Mouse (Mus musculus): ENCODE results near the gene Cadm1. TPM values are rescaled to one million over a fixed set of nuclear protein-coding genes. Genes with fewer than 3 reads are reported as not detected.

Gene Cadm1
- total RNA-seq, 2 experiments from 2014 or later: 217 to 243 TPM

DNA sequence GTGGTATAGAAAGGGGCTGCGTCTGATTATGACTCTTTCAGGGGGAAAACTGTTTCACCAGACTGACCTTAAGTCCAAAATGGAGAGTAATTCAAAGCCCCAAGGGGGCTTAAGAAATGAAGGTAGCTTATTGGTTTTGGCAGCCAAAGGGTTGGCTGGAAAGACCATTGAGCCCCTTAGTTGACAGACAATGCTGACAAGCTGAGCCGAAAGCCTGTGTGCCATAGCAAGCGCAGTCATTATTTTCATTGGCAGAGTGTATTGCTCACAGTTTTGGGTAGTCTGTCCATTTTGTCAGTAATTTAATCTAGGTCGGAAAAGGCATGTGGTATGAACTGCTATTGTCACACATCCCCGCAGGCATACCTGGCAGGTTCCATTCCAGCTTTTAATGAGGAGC, 56.2 kb downstream of the Cadm1 start:
- intact Hi-C loops (cut with DNase I): no loop called here
- DNase-seq (ENCODE audit: extremely low spot score in 1 of 2, low spot score in 2 of 2): no peak

DNA sequence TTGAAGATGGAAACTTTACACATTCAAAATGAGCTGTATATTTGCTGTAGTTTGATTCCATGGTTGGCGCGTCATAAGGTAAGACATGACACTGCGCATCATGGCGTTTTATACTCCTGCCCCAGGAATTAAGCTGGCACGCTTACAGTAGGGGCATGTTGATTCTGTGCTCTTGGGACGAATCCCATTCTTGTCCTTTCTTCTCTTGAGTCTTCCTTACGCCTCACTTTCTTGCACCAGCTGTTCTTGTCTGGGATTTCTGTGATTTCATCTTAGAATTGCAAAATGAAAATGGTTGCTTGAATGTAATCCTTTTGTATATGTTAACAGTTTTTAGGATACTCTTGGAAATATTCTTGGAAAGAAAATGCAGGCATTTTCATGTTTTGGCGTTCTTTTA, 56.9 kb downstream of the Cadm1 start:
- intact Hi-C loops (cut with DNase I): no loop called here
- DNase-seq (ENCODE audit: extremely low spot score in 1 of 2, low spot score in 2 of 2): no peak

DNA sequence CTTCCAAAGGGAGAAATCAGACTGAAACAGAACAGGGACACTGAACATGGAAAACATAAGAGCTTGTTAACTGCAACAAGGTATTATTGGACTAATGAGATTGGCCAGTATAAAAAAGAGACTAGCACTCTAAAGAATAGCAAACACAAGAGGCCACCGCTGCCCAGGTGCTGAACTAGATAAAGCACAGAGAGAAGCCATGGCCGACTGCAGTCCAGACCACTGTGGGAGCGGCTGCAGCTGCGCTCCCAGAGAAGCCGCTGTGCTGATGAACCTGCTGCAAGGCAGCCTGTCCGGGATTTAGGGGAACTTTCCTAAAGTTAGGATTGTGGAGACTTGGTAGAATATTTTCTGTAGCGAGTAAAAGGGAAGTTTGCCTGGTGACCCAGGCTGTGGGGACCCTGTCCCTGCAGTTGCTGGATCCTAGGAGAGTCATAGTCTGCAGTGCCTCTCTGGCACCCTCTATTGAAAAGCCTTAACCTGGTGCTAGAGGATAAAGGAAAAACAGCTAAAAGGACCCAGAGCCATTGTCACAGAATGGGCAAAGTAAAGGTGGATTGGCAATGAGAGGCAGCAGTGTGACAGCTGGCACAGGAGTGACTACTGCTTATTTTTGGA, 57.7 kb downstream of the Cadm1 start:
- DNase-seq (ENCODE audit: extremely low spot score in 1 of 2, low spot score in 2 of 2): peak; percentile 24 to 42
- intact Hi-C loops (cut with DNase I): no loop called here

DNA sequence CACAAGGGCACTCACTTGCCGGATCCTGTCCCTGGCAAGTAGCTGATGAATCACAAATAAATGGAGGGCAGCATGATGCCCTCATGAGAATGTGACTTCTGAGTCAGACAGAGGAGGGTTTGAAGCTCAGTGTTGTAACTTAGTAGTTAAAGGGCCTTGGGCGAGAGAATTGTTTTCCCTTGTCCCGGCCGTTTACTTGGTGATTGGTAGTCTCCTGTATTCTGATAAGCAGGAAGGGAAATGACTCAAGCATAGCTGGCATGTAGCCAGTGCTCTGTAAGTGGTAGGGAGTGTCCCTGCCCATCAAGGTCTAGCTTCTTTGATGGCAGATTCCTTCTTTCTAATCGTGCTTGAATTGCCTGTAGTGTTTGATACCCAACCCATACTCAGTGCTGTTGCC, 59.9 kb downstream of the Cadm1 start:
- DNase-seq (ENCODE audit: extremely low spot score in 1 of 2, low spot score in 2 of 2): peak in 1 of 2 experiments; percentile 45
- intact Hi-C loops (cut with DNase I): no loop called here

DNA sequence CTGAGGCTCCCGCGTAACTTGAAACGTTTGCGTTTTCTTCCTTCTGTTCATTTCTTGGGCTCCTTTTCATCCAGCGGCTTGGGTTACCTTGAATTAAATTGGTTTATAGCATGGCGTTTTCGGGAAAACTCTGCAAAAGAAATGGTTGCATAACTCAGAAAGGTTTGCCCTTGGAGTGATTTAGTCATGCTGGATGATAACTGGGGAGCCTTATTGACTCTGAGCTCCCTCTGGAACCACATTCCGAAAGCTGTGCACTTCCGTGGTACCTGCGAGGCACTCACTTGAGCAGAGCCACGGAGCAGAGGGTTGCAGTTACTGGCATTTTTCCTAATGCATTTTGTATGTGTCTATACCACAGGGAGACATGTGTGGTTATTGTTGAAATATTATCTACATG, 71.6 kb downstream of the Cadm1 start:
- intact Hi-C loops (cut with DNase I): no loop called here
- no peak for DNase-seq (ENCODE audit: extremely low spot score in 1 of 2, low spot score in 2 of 2)

DNA sequence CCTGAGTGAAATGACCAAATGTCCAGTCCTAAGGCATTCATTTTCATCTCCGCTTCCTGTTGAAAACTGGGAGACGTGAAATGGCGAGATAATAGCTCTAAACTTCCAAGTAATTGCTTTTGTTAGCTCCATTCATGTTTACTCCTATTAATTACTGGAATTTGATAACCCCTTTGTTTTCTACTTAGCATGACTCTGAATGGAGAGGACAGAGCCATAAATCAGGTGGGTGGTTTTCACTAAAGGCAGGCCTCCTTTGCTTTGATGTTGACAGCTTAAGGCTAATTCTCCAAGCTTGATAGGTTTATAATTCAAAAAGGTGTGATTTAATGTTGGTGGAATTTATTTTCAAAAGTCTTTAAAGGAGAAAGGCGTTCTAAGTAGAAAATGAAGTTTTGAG, 74.0 kb downstream of the Cadm1 start:
- no peak for DNase-seq (ENCODE audit: extremely low spot score in 1 of 2, low spot score in 2 of 2)
- intact Hi-C loops (cut with DNase I): no loop called here

DNA sequence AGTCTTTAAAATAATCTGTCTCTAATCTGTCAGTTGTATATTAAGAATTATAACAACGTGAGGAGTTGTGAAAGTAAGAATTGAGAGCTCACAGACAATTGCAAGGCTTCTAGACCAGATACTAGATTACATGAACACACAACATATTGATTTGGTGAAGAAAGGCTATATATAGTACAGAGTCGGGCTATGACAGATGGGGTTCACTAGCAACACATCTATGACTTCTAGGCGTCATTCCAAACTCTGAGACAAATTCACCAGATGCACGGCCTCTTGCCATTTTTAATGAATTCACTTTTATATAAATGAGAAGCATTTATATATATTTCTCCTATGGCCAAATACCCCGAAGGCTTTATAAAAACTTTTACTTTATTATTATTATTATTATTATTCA, 75.7 kb downstream of the Cadm1 start:
- intact Hi-C loops (cut with DNase I): no loop called here
- DNase-seq (ENCODE audit: extremely low spot score in 1 of 2, low spot score in 2 of 2): no peak

DNA sequence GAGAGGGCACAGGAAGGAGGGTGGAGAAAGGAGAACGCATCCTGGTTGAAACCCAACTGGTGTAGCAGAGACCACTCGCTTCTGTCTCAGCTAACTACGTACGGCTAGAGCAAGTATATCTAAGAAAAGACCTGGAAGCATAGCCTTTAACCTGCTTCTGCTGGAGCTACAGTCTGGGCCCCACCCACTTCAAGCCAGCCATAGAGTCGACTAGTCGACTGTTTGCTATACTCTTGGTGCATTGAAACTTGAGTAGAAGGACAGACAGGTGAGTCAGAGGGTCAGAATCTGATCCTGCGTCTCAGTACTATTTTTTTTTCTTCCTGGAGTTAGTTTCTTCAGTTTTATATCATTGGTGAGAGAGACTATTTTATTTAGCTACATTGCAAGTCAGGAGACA, 78.5 kb downstream of the Cadm1 start:
- intact Hi-C loops (cut with DNase I): no loop called here
- no peak for DNase-seq (ENCODE audit: extremely low spot score in 1 of 2, low spot score in 2 of 2)

DNA sequence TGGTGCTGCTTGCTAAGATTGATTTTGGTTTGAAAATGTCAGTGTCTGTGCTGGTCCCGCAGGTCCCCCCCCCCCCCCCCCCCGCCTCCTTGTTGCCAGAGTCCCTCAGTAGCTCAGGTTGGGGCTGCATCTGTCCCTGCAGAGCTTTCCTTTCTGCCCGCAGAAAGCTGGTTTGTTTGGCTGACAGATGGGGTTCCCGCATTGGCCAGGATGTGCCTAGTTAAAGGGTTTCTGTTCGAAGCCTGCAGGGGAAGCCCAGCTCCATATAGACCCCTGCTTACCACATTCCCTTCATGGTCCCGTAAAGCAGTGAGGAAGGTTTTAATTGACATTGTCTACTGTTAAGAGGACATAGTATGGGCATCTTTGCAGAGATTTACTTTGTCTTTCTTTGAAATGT, 78.9 kb downstream of the Cadm1 start:
- intact Hi-C loops (cut with DNase I): no loop called here

DNA sequence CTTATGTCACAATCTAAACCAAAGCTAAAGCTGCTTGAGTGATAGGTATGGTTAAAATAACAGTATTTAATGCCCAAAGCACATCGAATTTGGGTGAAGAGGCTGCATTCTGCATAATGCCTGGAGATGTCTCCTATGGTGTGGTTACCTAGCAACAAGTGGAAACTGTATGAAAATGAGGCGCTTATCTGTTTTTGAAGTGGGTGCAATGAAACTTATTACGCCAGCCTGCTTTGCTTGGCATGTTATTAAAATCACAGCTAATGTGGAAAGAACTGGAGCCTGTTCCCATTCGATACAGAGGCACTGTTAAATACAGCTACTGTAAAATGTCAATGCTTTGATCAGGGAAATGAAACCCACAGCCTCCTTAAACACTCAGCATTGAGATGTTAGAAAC, 79.5 kb downstream of the Cadm1 start:
- no peak for DNase-seq (ENCODE audit: extremely low spot score in 1 of 2, low spot score in 2 of 2)
- intact Hi-C loops (cut with DNase I): no loop called here

More for the DNA sequence above, 78.9 kb downstream of the Cadm1 start:
- DNase-seq (ENCODE audit: extremely low spot score in 1 of 2, low spot score in 2 of 2): no peak

DNA sequence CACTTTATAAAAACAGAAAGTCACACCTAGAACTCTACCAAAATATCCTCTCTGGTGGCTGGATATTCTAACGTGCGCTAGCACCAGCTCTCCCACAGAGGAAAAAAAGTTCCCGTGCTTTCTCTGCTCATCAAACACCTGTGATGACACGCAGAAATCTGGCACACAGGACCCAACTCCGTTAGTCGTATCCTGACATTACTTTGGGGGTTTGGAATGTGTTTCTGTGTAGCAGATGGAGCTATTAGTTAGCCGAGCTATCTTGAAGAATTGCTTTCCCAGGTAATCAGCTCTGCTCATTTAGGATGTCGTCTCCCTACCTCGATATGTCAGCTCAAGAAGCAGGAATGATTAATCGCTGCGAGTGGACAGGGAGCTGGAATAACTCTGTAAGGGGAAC, 80.3 kb downstream of the Cadm1 start:
- intact Hi-C loops (cut with DNase I): no loop called here
- no peak for DNase-seq (ENCODE audit: extremely low spot score in 1 of 2, low spot score in 2 of 2)

DNA sequence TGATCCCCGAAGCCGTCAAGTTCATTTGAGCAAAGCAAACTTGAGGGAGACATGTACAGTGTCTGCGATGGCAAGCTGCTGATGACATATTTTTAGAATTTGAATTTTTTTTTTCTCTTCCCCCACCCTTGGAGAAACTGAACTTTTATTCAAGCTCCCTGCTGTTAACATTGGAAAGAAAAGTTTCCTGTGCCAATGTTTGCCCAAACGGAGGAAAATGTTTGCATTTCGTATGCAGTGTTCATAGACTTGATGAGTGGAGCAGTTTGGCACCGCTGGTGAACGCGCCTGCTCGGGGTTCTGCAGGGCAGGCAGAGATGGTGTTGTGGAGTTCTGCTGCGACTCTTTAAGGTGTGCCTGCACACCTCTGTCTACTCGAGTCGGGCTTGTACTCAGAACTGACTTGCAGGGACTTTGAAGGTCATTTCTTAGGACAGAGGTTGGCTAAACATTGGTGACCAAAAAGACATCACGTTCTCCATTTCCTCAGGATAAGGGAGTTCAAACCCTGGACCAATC, 83.0 kb downstream of the Cadm1 start:
- DNase-seq (ENCODE audit: extremely low spot score in 1 of 2, low spot score in 2 of 2): no peak
- intact Hi-C loops (cut with DNase I): no loop called here

DNA sequence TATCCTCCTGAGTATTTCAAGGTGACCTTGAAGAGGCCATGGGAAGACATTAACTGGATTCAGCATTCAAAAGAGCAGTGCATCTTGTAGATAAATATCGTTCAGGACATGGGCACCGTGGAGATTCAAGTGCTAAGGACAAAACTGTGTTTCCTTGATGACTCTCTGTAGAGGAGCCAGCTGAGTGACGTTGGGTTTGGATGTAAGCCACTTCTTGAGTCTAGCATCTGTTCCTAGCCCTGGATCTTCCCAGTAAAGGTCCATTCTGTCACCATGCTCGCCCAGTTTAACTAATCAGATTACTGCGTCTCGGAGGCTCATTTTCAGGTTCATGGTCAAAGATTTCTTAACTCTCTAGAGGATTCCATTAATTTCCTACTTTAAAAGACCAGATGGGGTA, 85.1 kb downstream of the Cadm1 start:
- intact Hi-C loops (cut with DNase I): no loop called here
- DNase-seq (ENCODE audit: extremely low spot score in 1 of 2, low spot score in 2 of 2): no peak

DNA sequence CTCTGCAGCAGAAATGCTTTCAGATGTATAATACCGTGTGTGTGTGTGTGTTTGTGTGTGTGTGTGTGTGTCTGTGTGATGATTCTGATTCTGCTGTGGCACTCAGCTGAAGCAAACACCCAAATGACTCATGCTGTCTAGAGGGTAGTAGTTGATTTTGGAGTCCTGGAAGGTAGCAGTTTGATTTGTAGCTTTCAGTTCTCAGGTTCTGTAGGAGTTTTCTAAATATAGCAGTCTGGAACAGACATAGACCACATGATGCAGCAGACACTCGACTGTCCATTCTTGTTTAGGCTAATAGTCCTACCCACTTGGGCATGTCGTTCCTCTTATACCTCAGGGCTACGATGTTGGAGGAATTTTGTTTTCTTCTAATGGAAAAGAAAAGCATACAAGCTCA, 86.4 kb downstream of the Cadm1 start:
- intact Hi-C loops (cut with DNase I): no loop called here
- DNase-seq (ENCODE audit: extremely low spot score in 1 of 2, low spot score in 2 of 2): no peak

DNA sequence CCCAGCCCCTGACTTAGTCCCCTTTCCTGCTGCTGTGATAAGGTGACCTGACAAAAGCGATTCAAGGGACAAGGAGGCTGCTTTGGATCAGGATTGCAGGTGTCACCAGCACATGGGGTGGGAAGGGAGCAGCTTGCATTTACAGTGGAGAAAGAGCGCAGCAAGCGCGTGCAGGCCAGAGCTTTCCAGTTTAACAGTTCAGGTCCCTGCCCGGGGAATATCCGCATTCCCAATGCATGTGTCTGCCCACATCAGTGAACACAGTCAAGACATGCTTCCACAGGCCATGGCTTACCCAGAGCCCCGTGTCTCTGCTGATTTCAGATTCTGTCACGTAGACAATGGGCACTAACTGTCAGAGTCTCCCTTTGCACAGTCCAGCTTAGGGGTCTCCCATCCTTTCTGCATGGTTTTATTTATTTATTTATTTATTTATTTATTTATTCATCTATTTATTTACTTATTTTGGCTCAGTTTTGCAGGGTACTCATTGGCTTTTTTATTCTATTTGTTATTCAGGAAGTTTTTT, 89.6 kb downstream of the Cadm1 start:
- intact Hi-C loops (cut with DNase I): no loop called here
- no peak for DNase-seq (ENCODE audit: extremely low spot score in 1 of 2, low spot score in 2 of 2)

DNA sequence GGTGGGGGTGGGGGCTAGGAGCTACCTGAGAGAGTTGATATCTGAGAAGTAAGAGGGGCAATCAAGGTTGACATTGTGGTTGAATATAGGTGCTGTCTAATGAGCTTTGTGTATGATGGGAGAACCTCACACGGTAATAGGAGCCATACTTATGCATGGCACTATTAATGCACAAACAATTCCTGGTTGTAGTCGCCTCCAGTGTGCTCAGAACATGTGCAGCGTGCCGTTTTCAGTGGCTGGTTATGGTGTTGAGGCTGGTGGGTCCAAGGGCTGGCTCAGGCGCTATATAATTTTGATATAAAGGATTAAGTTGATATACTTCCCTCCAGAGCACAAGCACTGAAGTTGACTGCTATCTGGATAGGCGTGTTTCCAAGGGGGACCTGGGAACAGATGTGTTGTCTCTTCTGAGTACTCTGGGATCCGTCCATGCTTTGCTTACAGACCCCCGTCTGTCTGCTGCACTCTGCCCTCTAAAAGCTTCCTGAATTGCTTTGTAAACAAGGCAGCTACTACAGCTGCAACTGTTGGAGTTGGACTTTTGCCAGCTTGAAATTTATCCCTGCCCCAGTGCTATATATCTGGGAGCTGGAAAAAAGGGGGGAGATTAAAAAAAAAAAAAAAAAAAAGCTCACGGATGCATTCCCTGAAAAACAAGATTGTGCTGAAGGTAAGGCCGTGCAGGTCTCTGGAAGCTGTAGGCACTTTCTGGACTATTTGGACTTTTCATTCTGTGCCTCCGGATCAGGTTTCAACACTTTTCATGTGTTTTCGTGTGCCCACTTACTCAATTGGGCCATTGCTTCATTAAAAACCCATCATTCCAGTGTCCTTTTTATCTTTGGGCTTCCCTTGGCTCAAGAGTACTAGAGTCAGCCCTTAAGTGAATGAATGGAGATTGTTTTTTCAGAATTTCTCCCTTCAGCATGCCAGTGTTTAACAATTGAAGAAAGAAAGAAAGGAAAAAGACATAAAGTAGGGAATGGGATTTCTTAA, 93.8 kb downstream of the Cadm1 start:
- intact Hi-C loops (cut with DNase I): no loop called here

DNA sequence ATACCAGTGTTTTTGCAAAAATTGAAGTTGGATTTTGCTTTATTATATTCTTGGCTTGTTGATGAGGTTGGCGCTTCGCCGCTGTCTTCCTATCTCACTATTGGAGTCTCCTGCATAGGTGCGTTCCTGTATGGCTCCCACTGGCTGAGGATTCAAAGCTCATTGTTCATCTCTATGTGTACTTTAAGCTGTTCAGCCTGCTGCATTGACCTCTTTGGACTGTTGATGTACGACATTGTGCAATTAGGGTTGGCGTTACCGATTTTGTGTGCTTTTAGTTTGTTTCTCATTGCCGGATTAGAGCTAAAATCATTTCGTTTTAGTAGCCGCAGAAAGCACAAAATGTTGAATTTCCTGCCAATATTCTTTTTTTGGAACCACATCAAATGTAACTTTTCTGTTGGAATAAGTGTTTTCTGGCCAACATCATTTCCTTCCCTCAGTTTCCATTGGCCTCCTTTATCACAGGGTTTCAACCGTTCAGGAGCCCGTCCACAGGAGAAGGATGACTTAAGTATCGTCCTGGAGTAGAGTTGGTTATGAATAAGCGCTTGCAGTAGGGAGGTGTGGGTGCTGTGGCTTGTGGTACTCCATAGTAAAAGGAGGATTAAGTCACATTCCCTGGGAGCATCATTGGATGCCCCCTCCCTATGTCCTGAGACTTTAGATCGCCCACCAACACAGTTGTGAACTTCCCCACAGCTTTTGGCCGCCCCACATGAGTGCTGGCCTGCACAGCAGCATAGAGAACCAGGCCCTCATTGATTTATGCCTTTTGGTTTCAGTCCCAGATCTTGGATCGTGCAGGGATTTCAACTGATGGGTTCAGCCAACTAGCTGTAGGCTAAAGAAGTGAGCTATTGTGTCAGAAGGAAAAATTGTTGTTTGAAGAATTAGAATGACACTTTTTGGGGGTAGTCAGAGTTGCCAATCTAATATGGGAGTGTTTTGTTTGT, 94.9 kb downstream of the Cadm1 start:
- intact Hi-C loops (cut with DNase I): no loop called here
- peak in 1 of 2 experiments; percentile 58 for DNase-seq (ENCODE audit: extremely low spot score in 1 of 2, low spot score in 2 of 2)

More for the DNA sequence above, 93.8 kb downstream of the Cadm1 start:
- peak in 1 of 2 experiments; percentile 26 for DNase-seq (ENCODE audit: extremely low spot score in 1 of 2, low spot score in 2 of 2)

DNA sequence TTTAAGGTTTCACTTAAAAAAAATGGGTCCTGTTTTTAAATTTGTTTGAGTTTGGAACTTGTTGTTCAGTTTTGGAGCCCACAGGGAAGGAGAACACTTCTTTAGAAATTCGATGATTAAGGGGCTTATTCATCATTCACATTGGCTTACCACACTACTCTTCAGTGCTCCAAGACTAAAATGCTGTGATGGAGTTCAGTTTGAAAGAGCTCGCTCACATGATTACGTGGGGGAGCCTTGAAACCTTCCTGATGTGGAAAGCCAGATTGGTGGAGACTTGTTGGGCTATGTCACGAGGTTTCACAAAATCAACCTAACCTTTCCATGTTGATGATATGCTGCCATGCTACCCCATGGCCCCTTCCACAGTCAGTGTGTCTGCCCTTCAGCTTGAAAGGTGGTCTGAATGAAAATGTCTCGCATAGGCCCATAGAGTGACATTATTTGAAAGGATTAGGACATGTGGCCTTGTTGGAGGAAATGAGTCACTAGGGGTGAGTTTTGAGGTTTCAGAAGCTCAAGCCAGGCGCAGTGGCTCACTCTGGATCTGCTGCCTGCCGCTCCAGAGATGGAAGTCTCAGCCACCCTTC, 95.7 kb downstream of the Cadm1 start:
- intact Hi-C loops (cut with DNase I): no loop called here
- DNase-seq (ENCODE audit: extremely low spot score in 1 of 2, low spot score in 2 of 2): no peak

Data from left cerebral cortex, postnatal 10 days (tissue).